Mouse (Mus musculus): ENCODE measurements around the gene Dpf2. TPM values are rescaled to one million over a fixed set of nuclear protein-coding genes. Genes with fewer than 3 reads are reported as not detected.

Gene Dpf2
- polyA plus RNA-seq, 1 experiment from 2014 or later = 85.3 TPM

GRCm38 (mm10) chr19:5849843-5850527, 62.8 kb downstream of the Dpf2 start:
- no peaks in the 10 kb centered on the region for H3K27me3 ChIP-seq (ENCODE audit: control insufficient read depth, insufficient read depth, low read length)
- H3K4me3 ChIP-seq (ENCODE audit: low read depth, low read length) = no peak overlapping the region
- H3K4me2 ChIP-seq (ENCODE audit: low read depth, low read length) = no peak overlapping the region
- 28% methylated on average over 11 of the region's 11 CpGs for WGBS
- H3K9ac ChIP-seq (replicated peaks; ENCODE audit: low read depth, low read length) = no peak overlapping the region
- peak; percentile 20; the same call in 1 of the 2 replicates for ATAC-seq (ENCODE audit: low read depth)
- peaks cover 32% of the 10 kb centered on the region for H3K4me1 ChIP-seq (ENCODE audit: control insufficient read depth, insufficient read depth, low read length)
- H3K9me3 ChIP-seq (ENCODE audit: control insufficient read depth, low read length) = no peaks in the 10 kb centered on the region
- H3K27ac ChIP-seq (ENCODE audit: low read depth, low read length) = no peak overlapping the region
- peaks cover 9% of the 10 kb centered on the region for H3K36me3 ChIP-seq (ENCODE audit: control insufficient read depth, insufficient read depth, low read length)

DNA sequence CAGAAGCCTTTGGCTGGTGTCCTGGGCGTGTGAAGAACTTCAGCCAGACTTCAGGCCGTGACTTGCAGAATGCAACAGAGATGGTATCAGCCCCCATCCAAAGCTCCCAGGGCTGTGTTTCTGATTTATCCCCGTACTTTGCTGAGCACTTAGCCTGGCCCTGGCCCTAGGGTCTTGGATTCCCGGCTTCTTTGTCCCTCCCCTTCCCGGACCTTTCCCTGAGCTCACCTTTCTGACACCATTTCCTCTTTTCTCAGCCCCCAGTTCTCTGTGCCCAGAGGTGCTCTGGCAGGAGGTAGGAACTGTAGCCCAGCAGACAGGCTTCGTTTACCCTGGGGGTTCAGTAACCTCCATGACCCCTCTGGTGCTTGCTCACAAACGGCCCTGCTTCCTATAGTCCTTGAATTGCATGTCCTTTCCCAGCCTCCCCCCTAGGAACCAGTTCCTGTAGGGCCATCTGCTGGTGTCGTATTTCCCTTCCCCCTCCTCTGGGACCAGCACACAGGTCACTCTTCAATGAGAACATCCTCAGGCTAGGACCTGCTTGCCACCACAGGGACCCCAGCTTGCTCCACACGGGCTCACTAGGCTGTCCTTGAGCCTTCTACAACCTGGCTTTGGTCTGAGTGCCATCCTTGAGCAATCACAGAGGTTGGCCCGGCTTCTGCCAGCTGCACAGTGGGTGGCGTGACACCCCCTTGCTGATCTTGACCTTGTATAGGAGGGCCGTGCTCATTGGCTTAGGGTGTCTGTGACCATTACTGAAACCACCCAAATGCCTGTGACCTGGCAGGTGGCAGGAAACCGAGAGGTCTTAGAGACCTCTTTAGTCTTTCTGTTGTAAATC, 63.8 kb downstream of the Dpf2 start:
- WGBS = 35% methylated on average over 13 of the region's 13 CpGs
- H3K27me3 ChIP-seq (ENCODE audit: control insufficient read depth, insufficient read depth, low read length) = no peaks in the 10 kb centered on the region
- no peak for ATAC-seq (ENCODE audit: low read depth)
- peak overlapping the region; percentile 27 for H3K4me2 ChIP-seq (ENCODE audit: low read depth, low read length)
- no peaks in the 10 kb centered on the region for H3K9me3 ChIP-seq (ENCODE audit: control insufficient read depth, low read length)
- peaks cover 9% of the 10 kb centered on the region for H3K36me3 ChIP-seq (ENCODE audit: control insufficient read depth, insufficient read depth, low read length)
- peaks cover 35% of the 10 kb centered on the region for H3K4me1 ChIP-seq (ENCODE audit: control insufficient read depth, insufficient read depth, low read length)
- peak overlapping the region; percentile 16; the same call in 1 of the 2 replicates for H3K9ac ChIP-seq (replicated peaks; ENCODE audit: low read depth, low read length)
- no peak overlapping the region for H3K4me3 ChIP-seq (ENCODE audit: low read depth, low read length)
- peak overlapping the region; percentile 98 for H3K27ac ChIP-seq (ENCODE audit: low read depth, low read length)

DNA sequence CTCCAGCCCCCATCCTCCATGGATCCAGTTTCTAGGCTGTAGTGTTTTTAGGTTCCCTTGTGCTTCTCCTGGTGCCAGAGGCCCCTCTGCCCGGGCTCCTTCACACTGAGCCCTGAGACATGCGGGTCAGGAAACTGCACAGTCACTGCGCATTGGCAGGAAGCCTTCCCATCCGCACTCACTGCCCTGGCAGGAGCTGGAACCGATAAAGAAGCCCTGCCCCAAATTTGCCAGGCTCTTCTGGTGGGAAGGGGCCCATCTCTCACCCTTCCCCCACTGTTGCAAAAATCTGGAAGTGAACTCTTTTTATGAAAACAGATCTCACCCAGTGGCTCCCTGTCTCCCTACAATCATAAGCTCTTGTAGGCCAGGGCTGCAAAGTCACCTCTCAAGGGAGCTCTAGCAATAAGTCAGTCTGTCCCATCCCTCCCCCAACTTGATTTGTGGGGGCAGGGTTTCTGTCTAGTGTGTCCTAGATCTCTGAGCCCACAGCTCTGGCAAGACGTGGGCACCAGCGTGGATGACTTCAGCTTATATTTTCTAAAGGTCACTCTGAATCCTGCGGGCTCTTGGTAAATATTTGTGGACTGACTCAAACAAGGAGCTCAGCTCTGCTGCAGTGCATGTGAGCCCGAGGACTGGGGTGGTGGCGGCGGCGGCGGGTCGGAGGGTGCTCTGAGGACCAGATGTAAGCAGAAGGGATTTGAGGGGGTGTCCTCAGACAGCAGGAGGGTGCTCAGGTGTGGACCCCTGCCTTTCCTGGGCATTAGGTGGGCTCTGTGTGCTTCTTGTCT, 64.6 kb downstream of the Dpf2 start:
- Histone ChIP-seq H3K27me3 (ENCODE audit: control insufficient read depth, insufficient read depth, low read length) (no peaks in the 10 kb centered on the region), H3K4me3 (ENCODE audit: low read depth, low read length) (no peak overlapping the region), H3K9me3 (ENCODE audit: control insufficient read depth, low read length) (no peaks in the 10 kb centered on the region), H3K9ac (replicated peaks; ENCODE audit: low read depth, low read length) (peak overlapping the region; percentile 16; the same call in 1 of the 2 replicates), H3K27ac (ENCODE audit: low read depth, low read length) (peak overlapping the region; percentile 98), H3K4me1 (ENCODE audit: control insufficient read depth, insufficient read depth, low read length) (peaks cover 37% of the 10 kb centered on the region), H3K36me3 (ENCODE audit: control insufficient read depth, insufficient read depth, low read length) (peaks cover 9% of the 10 kb centered on the region), H3K4me2 (ENCODE audit: low read depth, low read length) (peak overlapping the region; percentile 27)
- WGBS = 55% methylated on average over 14 of the region's 14 CpGs
- ATAC-seq (ENCODE audit: low read depth) = no peak

- Histone ChIP-seq H3K4me2 (ENCODE audit: low read depth, low read length) (peak overlapping the region; percentile 72), H3K4me3 (ENCODE audit: low read depth, low read length) (peak overlapping the region; percentile 26; the same call in 1 of the 2 replicates), H3K9me3 (ENCODE audit: control insufficient read depth, low read length) (no peaks in the 10 kb centered on the region), H3K27ac (ENCODE audit: low read depth, low read length) (peak overlapping the region; percentile 98), H3K27me3 (ENCODE audit: control insufficient read depth, insufficient read depth, low read length) (no peaks in the 10 kb centered on the region), H3K36me3 (ENCODE audit: control insufficient read depth, insufficient read depth, low read length) (peaks cover 8% of the 10 kb centered on the region), H3K9ac (replicated peaks; ENCODE audit: low read depth, low read length) (peak overlapping the region; percentile 33), H3K4me1 (ENCODE audit: control insufficient read depth, insufficient read depth, low read length) (peaks cover 40% of the 10 kb centered on the region)
- 37% methylated on average over 4 of the region's 4 CpGs for WGBS
- no peak for ATAC-seq (ENCODE audit: low read depth)
Measured at GRCm38 (mm10) chr19:5847306-5847796, 65.5 kb downstream of the Dpf2 start.

- peak; percentile 79 for ATAC-seq (ENCODE audit: low read depth)
- 3% methylated on average over 16 of the region's 16 CpGs for WGBS
- peaks cover 2% of the 10 kb centered on the region; the same call in 1 of the 2 replicates for H3K36me3 ChIP-seq (ENCODE audit: control insufficient read depth, insufficient read depth, low read length)
- peak overlapping the region; percentile 26; the same call in 1 of the 2 replicates for H3K4me3 ChIP-seq (ENCODE audit: low read depth, low read length)
- H3K4me1 ChIP-seq (ENCODE audit: control insufficient read depth, insufficient read depth, low read length) = peaks cover 40% of the 10 kb centered on the region
- H3K27me3 ChIP-seq (ENCODE audit: control insufficient read depth, insufficient read depth, low read length) = no peaks in the 10 kb centered on the region
- H3K9ac ChIP-seq (replicated peaks; ENCODE audit: low read depth, low read length) = peak overlapping the region; percentile 55
- H3K9me3 ChIP-seq (ENCODE audit: control insufficient read depth, low read length) = no peaks in the 10 kb centered on the region
- peak overlapping the region; percentile 98 for H3K27ac ChIP-seq (ENCODE audit: low read depth, low read length)
- peak overlapping the region; percentile 72 for H3K4me2 ChIP-seq (ENCODE audit: low read depth, low read length)
Measured at GRCm38 (mm10) chr19:5846557-5847305, 66.1 kb downstream of the Dpf2 start.

Other genes with a start within 250 kb of the Dpf2 start
- gene Sipa1, start 249.3 kb downstream of the Dpf2 start, polyA plus RNA-seq (2014; fragmentation: Nextera tagmentation; extraction: Ambion mirVana) = 7.7 and 12.6 TPM in 2 replicates
- 6.8 and 11.1 TPM in 2 replicates for gene Map3k11, start 224.3 kb downstream of the Dpf2 start, polyA plus RNA-seq (2014; fragmentation: Nextera tagmentation; extraction: Ambion mirVana)
- 34.4 and 34.5 TPM in 2 replicates for gene Pcnx3, start 224.1 kb downstream of the Dpf2 start, polyA plus RNA-seq (2014; fragmentation: Nextera tagmentation; extraction: Ambion mirVana)
- gene Kcnk7, start 208.6 kb downstream of the Dpf2 start, polyA plus RNA-seq (2014; fragmentation: Nextera tagmentation; extraction: Ambion mirVana) = not detected in 2 replicates
- 7.8 and 8.9 TPM in 2 replicates for gene Ehbp1l1, start 186.7 kb downstream of the Dpf2 start, polyA plus RNA-seq (2014; fragmentation: Nextera tagmentation; extraction: Ambion mirVana)
- 145 and 152 TPM in 2 replicates for gene Fam89b, start 183.4 kb downstream of the Dpf2 start, polyA plus RNA-seq (2014; fragmentation: Nextera tagmentation; extraction: Ambion mirVana)
- 14.0 and 25.7 TPM in 2 replicates for gene Ltbp3, start 172.1 kb downstream of the Dpf2 start, polyA plus RNA-seq (2014; fragmentation: Nextera tagmentation; extraction: Ambion mirVana)
- 78.5 and 78.6 TPM in 2 replicates for gene Scyl1, start 141.6 kb downstream of the Dpf2 start, polyA plus RNA-seq (2014; fragmentation: Nextera tagmentation; extraction: Ambion mirVana)
- gene Frmd8, start 37.7 kb downstream of the Dpf2 start, polyA plus RNA-seq (2014; fragmentation: Nextera tagmentation; extraction: Ambion mirVana) = 9.4 and 12.7 TPM in 2 replicates
- 0.59 and 1.3 TPM in 2 replicates for gene Slc25a45, start 35.2 kb downstream of the Dpf2 start, polyA plus RNA-seq (2014; fragmentation: Nextera tagmentation; extraction: Ambion mirVana)
- 11.4 and 12.8 TPM in 2 replicates for gene Tigd3, start 18.9 kb downstream of the Dpf2 start, polyA plus RNA-seq (2014; fragmentation: Nextera tagmentation; extraction: Ambion mirVana)
- gene Cdc42ep2, start 11.8 kb upstream of the Dpf2 start, polyA plus RNA-seq (2014; fragmentation: Nextera tagmentation; extraction: Ambion mirVana) = 16.7 and 17.4 TPM in 2 replicates
- gene Pola2, start 51.2 kb upstream of the Dpf2 start, polyA plus RNA-seq (2014; fragmentation: Nextera tagmentation; extraction: Ambion mirVana) = 18.0 and 21.6 TPM in 2 replicates
- gene Slc22a20, start 73.1 kb upstream of the Dpf2 start, polyA plus RNA-seq (2014; fragmentation: Nextera tagmentation; extraction: Ambion mirVana) = not detected in 2 replicates
- gene Capn1, start 102.9 kb upstream of the Dpf2 start, polyA plus RNA-seq (2014; fragmentation: Nextera tagmentation; extraction: Ambion mirVana) = 3.4 and 7.0 TPM in 2 replicates
- gene Syvn1, start 133.6 kb upstream of the Dpf2 start, polyA plus RNA-seq (2014; fragmentation: Nextera tagmentation; extraction: Ambion mirVana) = 29.3 and 35.3 TPM in 2 replicates
- gene Mrpl49, start 144.8 kb upstream of the Dpf2 start, polyA plus RNA-seq (2014; fragmentation: Nextera tagmentation; extraction: Ambion mirVana) = 63.2 and 65.5 TPM in 2 replicates
- 538 and 563 TPM in 2 replicates for gene Fau, start 144.8 kb upstream of the Dpf2 start, polyA plus RNA-seq (2014; fragmentation: Nextera tagmentation; extraction: Ambion mirVana)
- gene Znhit2, start 148.2 kb upstream of the Dpf2 start, polyA plus RNA-seq (2014; fragmentation: Nextera tagmentation; extraction: Ambion mirVana) = 34.3 and 34.8 TPM in 2 replicates
- 53.4 and 63.7 TPM in 2 replicates for gene Tm7sf2, start 155.4 kb upstream of the Dpf2 start, polyA plus RNA-seq (2014; fragmentation: Nextera tagmentation; extraction: Ambion mirVana)
- 72.9 and 73.2 TPM in 2 replicates for gene Vps51, start 164.2 kb upstream of the Dpf2 start, polyA plus RNA-seq (2014; fragmentation: Nextera tagmentation; extraction: Ambion mirVana)
- 0.55 TPM in 1 of 2 replicates, not detected in the other for gene Tmem262, start 167.0 kb upstream of the Dpf2 start, polyA plus RNA-seq (2014; fragmentation: Nextera tagmentation; extraction: Ambion mirVana)
- gene Gm28374, start 169.2 kb upstream of the Dpf2 start, polyA plus RNA-seq (2014; fragmentation: Nextera tagmentation; extraction: Ambion mirVana) = 1.2 and 1.7 TPM in 2 replicates
- gene Zfpl1, start 171.9 kb upstream of the Dpf2 start, polyA plus RNA-seq (2014; fragmentation: Nextera tagmentation; extraction: Ambion mirVana) = 74.0 and 85.6 TPM in 2 replicates
- gene Cdca5, start 172.0 kb upstream of the Dpf2 start, polyA plus RNA-seq (2014; fragmentation: Nextera tagmentation; extraction: Ambion mirVana) = 3.0 and 3.5 TPM in 2 replicates
- not detected in 2 replicates for gene AC131692.1, start 181.4 kb upstream of the Dpf2 start, polyA plus RNA-seq (2014; fragmentation: Nextera tagmentation; extraction: Ambion mirVana)
- gene Naaladl1, start 192.8 kb upstream of the Dpf2 start, polyA plus RNA-seq (2014; fragmentation: Nextera tagmentation; extraction: Ambion mirVana) = 0.44 and 0.52 TPM in 2 replicates
- 52.1 and 53.1 TPM in 2 replicates for gene Sac3d1, start 205.6 kb upstream of the Dpf2 start, polyA plus RNA-seq (2014; fragmentation: Nextera tagmentation; extraction: Ambion mirVana)
- 63.9 and 72.8 TPM in 2 replicates for gene Snx15, start 215.3 kb upstream of the Dpf2 start, polyA plus RNA-seq (2014; fragmentation: Nextera tagmentation; extraction: Ambion mirVana)
- not detected in 2 replicates for gene Batf2, start 228.0 kb upstream of the Dpf2 start, polyA plus RNA-seq (2014; fragmentation: Nextera tagmentation; extraction: Ambion mirVana)
- 114 and 123 TPM in 2 replicates for gene Arl2, start 228.5 kb upstream of the Dpf2 start, polyA plus RNA-seq (2014; fragmentation: Nextera tagmentation; extraction: Ambion mirVana)